In genomic region chr4:41712421-41713196, GRCm38 (mm10) we compare ENCODE assay signal across 8 mouse cellular contexts. TPM values are rescaled to one million over a fixed set of nuclear protein-coding genes. Genes with fewer than 3 reads are reported as not detected.
DNase-seq lines count a peak whose midpoint lies in the region; ATAC-seq and TF ChIP-seq lines count a peak whose summit lies in the region.

No protein-coding gene starts in this region.

- no peak for TF ChIP-seq POLR2A in liver, adult 2 months (IDR thresholded peaks at IDR 0.05; ENCODE audit: extremely low read depth, insufficient read depth, low read length)

- peaks cover 16% of the 10 kb centered on the region for H3K4me1 ChIP-seq in neural tube, embryonic 11.5 days (ENCODE audit: control insufficient read depth, insufficient read depth, low read length)
- peaks cover 41% of the 10 kb centered on the region for H3K4me1 ChIP-seq in forebrain, embryonic 12.5 days
- peaks cover 33% of the 10 kb centered on the region for H3K4me1 ChIP-seq in hindbrain, embryonic 14.5 days (replicated peaks; ENCODE audit: control insufficient read depth, insufficient read depth, low read length)
- peaks cover 10% of the 10 kb centered on the region for H3K4me1 ChIP-seq in liver, adult 2 months (ENCODE audit: control insufficient read depth, insufficient read depth, low read length)
- peaks cover 15% of the 10 kb centered on the region for H3K4me1 ChIP-seq in stomach, embryonic 16.5 days (ENCODE audit: control insufficient read depth, insufficient read depth, low read length)

- H3K4me2 ChIP-seq in neural tube, embryonic 11.5 days (ENCODE audit: low read depth): peak overlapping the region; percentile 72
- H3K4me2 ChIP-seq in forebrain, embryonic 12.5 days: peak overlapping the region; percentile 91
- H3K4me2 ChIP-seq in hindbrain, embryonic 14.5 days (replicated peaks): peak overlapping the region; percentile 81
- H3K4me2 ChIP-seq in stomach, embryonic 16.5 days (ENCODE audit: low read depth, low read length): peak overlapping the region; percentile 91

- H3K9me3 ChIP-seq in neural tube, embryonic 11.5 days (ENCODE audit: control insufficient read depth, low read length): no peaks in the 10 kb centered on the region
- no peaks in the 10 kb centered on the region for H3K9me3 ChIP-seq in forebrain, embryonic 12.5 days
- H3K9me3 ChIP-seq in hindbrain, embryonic 14.5 days (ENCODE audit: control insufficient read depth, low read length): no peaks in the 10 kb centered on the region
- no peaks in the 10 kb centered on the region for H3K9me3 ChIP-seq in stomach, embryonic 16.5 days (replicated peaks; ENCODE audit: control insufficient read depth, low read length)

- DNase-seq in neural tube, embryonic 11.5 days (ENCODE audit: low spot score): no peak
- DNase-seq in neural tube, embryonic 10.5 days (ENCODE audit: extremely low spot score, low spot score): no peak
- DNase-seq in hindbrain, embryonic 14.5 days (ENCODE audit: low spot score): no peak
- DNase-seq in liver, adult 2 months (ENCODE audit: extremely low read depth, low read depth, low spot score): no peak
- no peak for DNase-seq in retina, embryonic 14.5 days (ENCODE audit: low spot score)
- DNase-seq in layer of hippocampus, postnatal 25 days (ENCODE audit: extremely low spot score in 1 of 2, low spot score in 1 of 2): no peak

- H3K27me3 ChIP-seq in neural tube, embryonic 11.5 days (ENCODE audit: control insufficient read depth, insufficient read depth, low read length): no peaks in the 10 kb centered on the region
- no peaks in the 10 kb centered on the region for H3K27me3 ChIP-seq in forebrain, embryonic 12.5 days
- no peaks in the 10 kb centered on the region for H3K27me3 ChIP-seq in hindbrain, embryonic 14.5 days (ENCODE audit: control insufficient read depth, insufficient read depth, low read length)
- H3K27me3 ChIP-seq in liver, adult 2 months (ENCODE audit: control insufficient read depth, insufficient read depth, low read length): no peaks in the 10 kb centered on the region
- no peaks in the 10 kb centered on the region for H3K27me3 ChIP-seq in stomach, embryonic 16.5 days (ENCODE audit: control insufficient read depth, insufficient read depth, low read length)

- peak overlapping the region; percentile 73 for H3K4me3 ChIP-seq in neural tube, embryonic 11.5 days (ENCODE audit: low read depth, low read length)
- peak overlapping the region; percentile 82 for H3K4me3 ChIP-seq in forebrain, embryonic 12.5 days (replicated peaks)
- H3K4me3 ChIP-seq in hindbrain, embryonic 14.5 days (replicated peaks; ENCODE audit: low read length): peak overlapping the region; percentile 79
- H3K4me3 ChIP-seq in liver, adult 2 months (ENCODE audit: insufficient read depth, low read depth, low read length): peak overlapping the region; percentile 70
- H3K4me3 ChIP-seq in stomach, embryonic 16.5 days (replicated peaks; ENCODE audit: low read length): peak overlapping the region; percentile 90

- H3K79me2 ChIP-seq in liver, adult 2 months (ENCODE audit: control insufficient read depth, insufficient read depth, low read length): peaks cover 2% of the 10 kb centered on the region; the same call in 1 of the 2 replicates

- no peak overlapping the region for H3K27ac ChIP-seq in neural tube, embryonic 11.5 days (ENCODE audit: low read depth, low read length)
- H3K27ac ChIP-seq in forebrain, embryonic 12.5 days: peak overlapping the region; percentile 62
- peak overlapping the region; percentile 77 for H3K27ac ChIP-seq in hindbrain, embryonic 14.5 days
- H3K27ac ChIP-seq in liver, adult 2 months (replicated peaks; ENCODE audit: insufficient read depth, low read depth, low read length): peak overlapping the region; percentile 47
- peak overlapping the region; percentile 71 for H3K27ac ChIP-seq in stomach, embryonic 16.5 days (ENCODE audit: low read length)

- peaks cover 6% of the 10 kb centered on the region; the same call in 1 of the 2 replicates for H3K36me3 ChIP-seq in neural tube, embryonic 11.5 days (ENCODE audit: control insufficient read depth, insufficient read depth, low read length)
- H3K36me3 ChIP-seq in forebrain, embryonic 12.5 days (replicated peaks): peaks cover 26% of the 10 kb centered on the region
- peaks cover 26% of the 10 kb centered on the region for H3K36me3 ChIP-seq in hindbrain, embryonic 14.5 days (replicated peaks; ENCODE audit: control insufficient read depth, insufficient read depth)
- no peaks in the 10 kb centered on the region for H3K36me3 ChIP-seq in liver, adult 2 months (ENCODE audit: control insufficient read depth, insufficient read depth, low read length)
- H3K36me3 ChIP-seq in stomach, embryonic 16.5 days (ENCODE audit: control insufficient read depth, insufficient read depth, low read length): peaks cover 6% of the 10 kb centered on the region; the same call in 1 of the 2 replicates

- no peak for TF ChIP-seq CTCF in liver, adult 2 months (IDR thresholded peaks at IDR 0.05; ENCODE audit: low read depth, low read length)

- H3K9ac ChIP-seq in neural tube, embryonic 11.5 days (ENCODE audit: low read length): peak overlapping the region; percentile 82
- H3K9ac ChIP-seq in forebrain, embryonic 12.5 days: peak overlapping the region; percentile 95
- peak overlapping the region; percentile 93 for H3K9ac ChIP-seq in hindbrain, embryonic 14.5 days
- H3K9ac ChIP-seq in liver, adult 2 months (ENCODE audit: low read depth, low read length): peak overlapping the region; percentile 76
- H3K9ac ChIP-seq in stomach, embryonic 16.5 days (ENCODE audit: low read length): peak overlapping the region; percentile 97

- WGBS in neural tube, embryonic 11.5 days: 46% methylated on average over 31 of the region's 31 CpGs
- 45% methylated on average over 31 of the region's 31 CpGs for WGBS in forebrain, embryonic 12.5 days
- WGBS in hindbrain, embryonic 14.5 days: 41% methylated on average over 31 of the region's 31 CpGs
- 30% methylated on average over 31 of the region's 31 CpGs for WGBS in liver, adult 2 months
- WGBS in stomach, embryonic 16.5 days: 34% methylated on average over 31 of the region's 31 CpGs

- no peak for ATAC-seq in neural tube, embryonic 11.5 days (ENCODE audit: insufficient read depth, low FRiP score, low TSS enrichment)
- peak; percentile 36 for ATAC-seq in forebrain, embryonic 12.5 days (ENCODE audit: low FRiP score)
- peak; percentile 5; the same call in 1 of the 2 replicates for ATAC-seq in hindbrain, embryonic 14.5 days (ENCODE audit: low FRiP score)
- peak; percentile 9; the same call in 1 of the 2 replicates for ATAC-seq in stomach, embryonic 16.5 days (ENCODE audit: insufficient read depth, low FRiP score)

RNA-seq across cellular contexts. Expression of gene Rpp25l, which starts 0.7 kb away (rescaled TPM):
- polyA plus RNA-seq in neural tube, embryonic 11.5 days (2014; fragmentation: Nextera tagmentation; extraction: Ambion mirVana): 80.4 and 81.2 TPM in 2 replicates
- polyA plus RNA-seq in forebrain, embryonic 12.5 days (2016; fragmentation: Nextera tagmentation; extraction: Ambion mirVana): 77.0 and 79.1 TPM in 2 replicates
- 57.5 and 60.5 TPM in 2 replicates for polyA plus RNA-seq in hindbrain, embryonic 14.5 days (2014; fragmentation: Nextera tagmentation; extraction: Ambion mirVana)
- 20.5 and 21.4 TPM in 2 replicates for total RNA-seq in liver, adult 2 months (2014; rRNA removed)
- polyA plus RNA-seq in liver, adult 2 months (2012; rRNA removed): 59.1 and 60.6 TPM in 2 replicates
- polyA plus RNA-seq in stomach, embryonic 16.5 days (2015; fragmentation: Nextera tagmentation; extraction: Ambion mirVana): 54.3 and 58.6 TPM in 2 replicates
- 10 to 100 TPM; 27.7 to 33.6 TPM for total RNA-seq in layer of hippocampus, postnatal 25 days (2021)

RNA-seq across cellular contexts. Expression of gene Dctn3, which starts 10.4 kb away (rescaled TPM):
- 171 and 180 TPM in 2 replicates for polyA plus RNA-seq in neural tube, embryonic 11.5 days (2014; fragmentation: Nextera tagmentation; extraction: Ambion mirVana)
- 159 and 179 TPM in 2 replicates for polyA plus RNA-seq in forebrain, embryonic 12.5 days (2016; fragmentation: Nextera tagmentation; extraction: Ambion mirVana)
- polyA plus RNA-seq in hindbrain, embryonic 14.5 days (2014; fragmentation: Nextera tagmentation; extraction: Ambion mirVana): 271 and 274 TPM in 2 replicates
- 33.4 and 40.2 TPM in 2 replicates for total RNA-seq in liver, adult 2 months (2014; rRNA removed)
- 43.2 and 44.5 TPM in 2 replicates for polyA plus RNA-seq in liver, adult 2 months (2012; rRNA removed)
- polyA plus RNA-seq in stomach, embryonic 16.5 days (2015; fragmentation: Nextera tagmentation; extraction: Ambion mirVana): 132 TPM in 2 replicates
- total RNA-seq in layer of hippocampus, postnatal 25 days (2021): 100 to 1,000 TPM; 149 to 172 TPM

RNA-seq across cellular contexts. Expression of gene Il11ra1, which starts 12.8 kb away (rescaled TPM):
- 65.9 and 82.1 TPM in 2 replicates for polyA plus RNA-seq in neural tube, embryonic 11.5 days (2014; fragmentation: Nextera tagmentation; extraction: Ambion mirVana)
- polyA plus RNA-seq in forebrain, embryonic 12.5 days (2016; fragmentation: Nextera tagmentation; extraction: Ambion mirVana): 56.6 and 62.1 TPM in 2 replicates
- polyA plus RNA-seq in hindbrain, embryonic 14.5 days (2014; fragmentation: Nextera tagmentation; extraction: Ambion mirVana): 39.9 and 40.6 TPM in 2 replicates
- total RNA-seq in liver, adult 2 months (2014; rRNA removed): 38.6 and 42.4 TPM in 2 replicates
- 129 and 155 TPM in 2 replicates for polyA plus RNA-seq in liver, adult 2 months (2012; rRNA removed)
- polyA plus RNA-seq in stomach, embryonic 16.5 days (2015; fragmentation: Nextera tagmentation; extraction: Ambion mirVana): 143 and 152 TPM in 2 replicates
- 10 to 100 TPM; 40.0 to 44.8 TPM for total RNA-seq in layer of hippocampus, postnatal 25 days (2021)

RNA-seq across cellular contexts. Expression of gene Cntfr, which starts 15.7 kb away (rescaled TPM):
- 43.8 and 44.2 TPM in 2 replicates for polyA plus RNA-seq in neural tube, embryonic 11.5 days (2014; fragmentation: Nextera tagmentation; extraction: Ambion mirVana)
- 21.9 and 28.3 TPM in 2 replicates for polyA plus RNA-seq in forebrain, embryonic 12.5 days (2016; fragmentation: Nextera tagmentation; extraction: Ambion mirVana)
- 19.2 and 21.8 TPM in 2 replicates for polyA plus RNA-seq in hindbrain, embryonic 14.5 days (2014; fragmentation: Nextera tagmentation; extraction: Ambion mirVana)
- 0.74 and 0.87 TPM in 2 replicates for total RNA-seq in liver, adult 2 months (2014; rRNA removed)
- 1.8 and 2.3 TPM in 2 replicates for polyA plus RNA-seq in liver, adult 2 months (2012; rRNA removed)
- polyA plus RNA-seq in stomach, embryonic 16.5 days (2015; fragmentation: Nextera tagmentation; extraction: Ambion mirVana): 10.1 and 10.5 TPM in 2 replicates
- total RNA-seq in layer of hippocampus, postnatal 25 days (2021): 10 to 100 TPM; 89.6 to 96.1 TPM

RNA-seq across cellular contexts. Expression of gene Arid3c, which starts 18.3 kb away (rescaled TPM):
- polyA plus RNA-seq in neural tube, embryonic 11.5 days (2014; fragmentation: Nextera tagmentation; extraction: Ambion mirVana): 1.2 and 2.0 TPM in 2 replicates
- 0.42 and 0.46 TPM in 2 replicates for polyA plus RNA-seq in forebrain, embryonic 12.5 days (2016; fragmentation: Nextera tagmentation; extraction: Ambion mirVana)
- polyA plus RNA-seq in hindbrain, embryonic 14.5 days (2014; fragmentation: Nextera tagmentation; extraction: Ambion mirVana): 1.0 and 1.5 TPM in 2 replicates
- not detected in 2 replicates for total RNA-seq in liver, adult 2 months (2014; rRNA removed)
- polyA plus RNA-seq in liver, adult 2 months (2012; rRNA removed): not detected in 2 replicates
- not detected in 2 replicates for polyA plus RNA-seq in stomach, embryonic 16.5 days (2015; fragmentation: Nextera tagmentation; extraction: Ambion mirVana)
- total RNA-seq in layer of hippocampus, postnatal 25 days (2021): not detected
